ENCODE assay signal across 16 mouse cellular contexts in the genomic region with DNA sequence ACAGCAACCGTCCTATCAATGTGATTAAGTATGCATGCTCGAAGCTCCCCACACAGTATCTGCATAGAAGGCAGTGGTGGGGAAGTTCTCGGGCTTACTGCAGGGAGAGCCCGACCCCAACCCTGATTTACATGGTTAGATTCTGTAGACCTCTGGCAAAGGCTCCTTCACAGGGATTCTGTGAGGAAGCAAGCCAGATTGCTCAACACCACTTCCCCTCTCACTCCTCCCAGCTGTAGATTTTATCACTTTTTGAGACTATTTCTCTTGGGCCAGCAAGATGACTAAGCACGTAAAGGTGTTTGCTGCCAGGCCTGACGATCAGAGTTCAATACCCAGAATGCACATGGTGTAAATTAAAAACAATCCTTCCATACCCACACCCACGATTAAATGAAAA. TPM values are rescaled to one million over a fixed set of nuclear protein-coding genes. Genes with fewer than 3 reads are reported as not detected.
"Had no signal": no experiment of that assay in that cellular context is flagged by ENCODE, and none has a peak within 500 bp of the region (broad histone marks: within the 10 kb centered on the region; RNA-seq: fewer than 3 reads in every experiment).

No protein-coding gene starts in this region.

- DNase-seq: kidney, adult 2 months; kidney, postnatal 14 days; layer of hippocampus, adult 9-11 months; layer of hippocampus, postnatal 36 days; liver; liver, embryonic 13.5 days; liver, postnatal 0 days; lung, postnatal 36 days; thymus, postnatal 4 days had no signal

- ATAC-seq: liver, postnatal 0 days; midbrain, embryonic 16.5 days had no signal

RNA-seq across cellular contexts. Expression of gene Mybphl, which starts 18.9 kb away (rescaled TPM):
- total RNA-seq: left cerebral cortex, adult 8-10 months had no signal
- polyA plus RNA-seq: kidney, embryonic 15.5 days; large intestine, adult 2 months; limb, embryonic 12.5 days; midbrain, embryonic 11.5 days; midbrain, embryonic 16.5 days; stomach, postnatal 0 days had no signal
